Mouse (Mus musculus) embryonic facial prominence, embryonic 11.5 days (tissue): Measurements from ENCODE around the gene Folr2. TPM values are rescaled to one million over a fixed set of nuclear protein-coding genes. Genes with fewer than 3 reads are reported as not detected.
A peak's percentile ranks its signal among the peaks of the same experiment; 100 is the strongest.

Experiments
- ATAC-seq: fragments of 200-750 bp; cut with Nextera tagmentation; replicated peaks from 2 replicates; pipeline ENCODE4 v1.8.0; 2017; ENCODE audit warnings: low read depth; ENCODE audit not compliant: insufficient number of reproducible peaks, low FRiP score, low TSS enrichment
- DNase-seq: peaks from one replicate; pipeline ENCODE4 v3.0.0-alpha.2; 2015; ENCODE audit warnings: low spot score
- H3K27ac ChIP-seq: fragments of 300-500 bp; sonication (generic); replicated peaks from 2 replicates; pipeline ENCODE4 v1.5.1; 2014; ENCODE audit warnings: mild to moderate bottlenecking, low read depth, low read length, control low read depth
- H3K27me3 ChIP-seq: fragments of 300-500 bp; sonication (generic); 2 replicates; pipeline ENCODE4 v1.6.1; 2014; ENCODE audit warnings: mild to moderate bottlenecking, low read length, moderate library complexity, mixed read lengths; ENCODE audit not compliant: control insufficient read depth, insufficient read depth
- H3K36me3 ChIP-seq: fragments of 300-500 bp; sonication (generic); replicated peaks from 2 replicates; pipeline ENCODE4 v1.6.1; 2014; ENCODE audit warnings: low read depth, mild to moderate bottlenecking, low read length, moderate library complexity, mixed read lengths; ENCODE audit not compliant: control insufficient read depth, insufficient read depth
- H3K4me1 ChIP-seq: fragments of 300-500 bp; sonication (generic); 2 replicates; pipeline ENCODE4 v1.6.1; 2014; ENCODE audit warnings: low read length, mixed read lengths; ENCODE audit not compliant: control insufficient read depth, insufficient read depth
- H3K4me2 ChIP-seq: fragments of 300-500 bp; sonication (generic); 2 replicates; pipeline ENCODE4 v1.6.1; 2014; ENCODE audit warnings: low read depth, mild to moderate bottlenecking, control low read depth, low read length, moderate library complexity
- H3K4me3 ChIP-seq: fragments of 300-500 bp; sonication (generic); 2 replicates; pipeline ENCODE4 v1.5.1; 2014; ENCODE audit warnings: low read depth, low read length, control low read depth
- H3K9ac ChIP-seq: fragments of 300-500 bp; sonication (generic); replicated peaks from 2 replicates; pipeline ENCODE4 v1.6.1; 2014; ENCODE audit warnings: mild to moderate bottlenecking, control low read depth, low read length
- H3K9me3 ChIP-seq: fragments of 300-500 bp; sonication (generic); replicated peaks from 2 replicates; pipeline ENCODE4 v1.6.1; 2016; ENCODE audit warnings: mild to moderate bottlenecking, low read length, inconsistent platforms, mixed read lengths; ENCODE audit not compliant: control insufficient read depth
- WGBS: fragments of 180-500 bp; shearing (Covaris S2); extraction: QIAGEN DNeasy Blood & Tissue Kit; methylation state at CpG from one replicate; pipeline ENCODE4 v1.1.7; 2014; 5-methylcytosine and 5-hydroxymethylcytosine counted together
- polyA plus RNA-seq: library from polyadenylated mRNA; unstranded; fragments of >200 nt; fragmentation: Nextera tagmentation; extraction: Ambion mirVana; gene quantifications from 2 replicates; pipeline ENCODE4 v1.2.1, GENCODE M21; 2014

Folr2 gene
- 0.50 TPM in 1 of 2 replicates, not detected in the other for polyA plus RNA-seq

DNA sequence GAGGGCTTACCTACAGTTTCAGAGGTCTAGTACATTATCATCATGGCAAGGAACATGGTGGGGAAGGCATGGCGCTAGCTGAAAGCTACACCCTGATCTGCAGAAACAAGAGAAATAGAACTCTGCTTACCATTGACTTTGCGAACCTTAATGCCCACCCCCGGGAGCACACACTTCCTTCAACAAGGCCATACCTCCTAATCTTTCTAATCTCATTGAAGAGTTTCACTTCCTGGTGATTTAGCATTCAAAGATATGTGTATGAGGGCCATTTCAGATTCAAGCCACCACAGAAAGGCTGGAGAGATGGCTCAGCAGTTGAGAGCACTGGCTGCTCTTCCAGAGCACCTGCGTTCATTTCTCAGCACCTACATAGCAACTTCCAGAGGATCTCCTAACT lies at the start of gene Folr2:
TSS of gene Folr2 (minus strand) at position 101 of the 400 bp plus-strand sequence.
- no peaks in the 10 kb centered on the region for H3K4me1 ChIP-seq
- 86% methylated on average over 4 of the region's 4 CpGs for WGBS

DNA sequence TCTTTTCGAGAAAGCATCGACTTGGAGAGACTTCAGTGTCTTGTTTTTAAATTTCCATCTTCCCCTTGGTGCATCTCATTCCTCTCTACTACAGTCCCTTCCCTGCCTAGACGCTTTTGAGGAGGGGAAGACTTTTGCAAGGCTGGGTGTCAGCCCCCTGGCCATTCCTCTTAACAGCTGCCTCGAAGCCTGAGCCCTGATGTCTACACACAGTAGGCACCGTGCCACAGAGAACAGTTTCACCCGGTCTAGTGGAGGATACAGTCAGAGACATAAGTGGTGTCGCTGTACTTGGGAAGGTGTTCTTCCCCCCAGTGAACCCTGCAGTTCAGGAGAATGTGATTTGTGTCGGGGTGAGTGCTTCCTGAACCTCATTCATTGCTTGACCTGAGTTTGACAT lies 49.7 kb upstream of the Folr2 start:
- no peaks in the 10 kb centered on the region for H3K4me1 ChIP-seq
- WGBS, result 75% methylated on average over 8 of the region's 8 CpGs
- H3K4me3 ChIP-seq, result peak overlapping the region; percentile 81
- H3K27me3 ChIP-seq, result no peaks in the 10 kb centered on the region
- no peak overlapping the region for H3K27ac ChIP-seq
- H3K9me3 ChIP-seq, result no peaks in the 10 kb centered on the region
- peak overlapping the region; percentile 60 for H3K4me2 ChIP-seq
- no peaks in the 10 kb centered on the region; the same call in none of the 2 replicates for H3K36me3 ChIP-seq
- DNase-seq, result no peak
- peak overlapping the region; percentile 94 for H3K9ac ChIP-seq
- ATAC-seq, result no peak

More for the DNA sequence above, at the start of gene Folr2:
- no peak for DNase-seq
- Histone ChIP-seq H3K9me3 (no peaks in the 10 kb centered on the region), H3K27me3 (no peaks in the 10 kb centered on the region), H3K36me3 (no peaks in the 10 kb centered on the region), H3K4me3 (no peak within 1 kb of the TSS), H3K27ac (no peak within 1 kb of the TSS), H3K4me2 (no peak within 1 kb of the TSS), H3K9ac (no peak within 1 kb of the TSS)
- ATAC-seq, result no peak

DNA sequence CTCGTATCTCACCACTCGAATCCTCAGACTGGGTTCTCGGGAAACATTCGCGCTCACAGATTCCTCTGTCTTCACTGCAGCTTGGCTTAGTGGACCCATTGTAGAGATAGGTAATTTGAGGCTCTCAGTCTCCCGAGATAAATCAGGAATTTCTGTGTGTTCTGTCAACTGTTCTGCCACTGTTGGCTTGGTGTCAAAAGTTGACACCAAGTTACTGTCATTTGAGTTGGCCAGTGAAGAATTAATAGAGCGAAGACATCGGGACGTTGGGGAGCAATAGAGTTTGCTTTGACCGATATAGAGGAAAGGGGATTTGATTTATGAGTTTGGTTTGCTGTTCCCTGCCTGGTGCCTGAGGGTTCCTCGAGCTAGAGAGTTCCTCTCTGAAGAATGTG lies 49.3 kb upstream of the Folr2 start, which contains the start of gene Tomt:
TSS of gene Tomt (minus strand) at position 73 of the 395 bp plus-strand sequence.
- Histone ChIP-seq H3K27me3 (no peaks in the 10 kb centered on the region), H3K9me3 (no peaks in the 10 kb centered on the region), H3K9ac (peak within 1 kb of the TSS; percentile 94), H3K4me2 (peak within 1 kb of the TSS; percentile 60), H3K4me3 (peak within 1 kb of the TSS; percentile 81), H3K36me3 (no peaks in the 10 kb centered on the region; the same call in none of the 2 replicates), H3K4me1 (no peaks in the 10 kb centered on the region), H3K27ac (peak within 1 kb of the TSS; percentile 91)
- DNase-seq, result no peak
- WGBS, result 19% methylated on average over 11 of the region's 11 CpGs
- no peak for ATAC-seq

DNA sequence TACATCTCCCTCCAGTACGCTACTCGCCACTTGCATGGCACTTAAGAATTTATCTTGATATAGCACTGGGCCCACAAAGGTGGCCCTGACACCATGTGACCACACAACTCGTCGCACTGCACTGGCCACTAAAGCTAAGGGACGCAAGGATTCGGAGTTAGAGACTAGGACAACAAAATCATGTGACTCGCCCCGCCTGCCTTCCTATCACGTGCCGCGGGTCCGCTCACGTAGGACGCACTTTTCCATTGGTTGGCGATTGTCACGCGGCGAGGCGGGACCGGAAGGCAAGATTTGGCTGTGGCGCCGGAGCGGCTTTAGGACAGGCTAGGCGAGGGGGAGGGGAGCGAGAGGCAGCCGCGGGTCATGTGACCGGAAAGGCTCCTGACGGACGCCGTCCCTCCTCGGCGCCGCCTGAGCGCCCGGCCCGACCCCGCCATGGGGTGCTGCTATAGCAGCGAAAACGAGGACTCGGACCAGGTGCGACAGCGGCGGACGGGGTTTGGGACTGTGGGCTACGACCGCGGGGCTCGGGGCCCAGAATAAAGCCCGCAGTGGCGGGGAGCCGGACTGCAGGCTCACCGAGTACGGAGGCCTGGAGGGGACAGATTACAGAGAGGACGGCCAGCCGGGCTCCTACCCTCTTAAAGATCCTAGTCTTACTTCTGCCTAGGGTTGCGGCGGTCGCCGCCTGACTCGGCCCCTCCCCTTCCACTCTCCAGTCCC lies 48.7 kb upstream of the Folr2 start, which contains the start of gene Lamtor1:
TSS of gene Lamtor1 (plus strand) at position 344 of the 726 bp plus-strand sequence.
- Histone ChIP-seq H3K27me3 (no peaks in the 10 kb centered on the region), H3K4me3 (peak within 1 kb of the TSS; percentile 81), H3K9ac (peak within 1 kb of the TSS; percentile 94), H3K4me1 (no peaks in the 10 kb centered on the region), H3K27ac (peak within 1 kb of the TSS; percentile 91), H3K4me2 (peak within 1 kb of the TSS; percentile 60), H3K9me3 (no peaks in the 10 kb centered on the region), H3K36me3 (no peaks in the 10 kb centered on the region; the same call in none of the 2 replicates)
- WGBS, result under 1% methylated on average over 59 of the region's 61 CpGs
- ATAC-seq, result peak; percentile 96
- DNase-seq, result peak; percentile 100

DNA sequence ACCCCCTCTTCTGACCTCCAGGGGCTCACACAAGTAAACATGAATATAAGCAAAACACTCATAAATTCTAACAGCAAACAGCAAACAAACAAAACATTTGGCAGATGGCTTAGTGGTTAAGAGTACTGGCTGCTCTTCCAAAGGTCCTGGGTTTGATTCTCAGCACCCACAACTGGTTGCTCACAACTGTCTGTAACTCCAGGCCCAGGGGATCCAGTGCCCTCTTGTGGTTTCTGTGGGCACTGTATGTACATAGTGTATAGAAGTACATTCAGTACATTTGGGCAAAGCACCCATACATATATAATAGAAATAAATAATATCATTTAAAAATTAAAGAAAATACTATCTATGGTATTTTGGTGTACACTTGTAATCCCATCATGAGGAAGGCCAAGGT lies 45.9 kb upstream of the Folr2 start:
- no peaks in the 10 kb centered on the region for H3K4me1 ChIP-seq
- ATAC-seq, result no peak
- H3K27me3 ChIP-seq, result no peaks in the 10 kb centered on the region
- H3K4me2 ChIP-seq, result no peak overlapping the region
- no peak for DNase-seq
- H3K36me3 ChIP-seq, result no peaks in the 10 kb centered on the region
- H3K27ac ChIP-seq, result no peak overlapping the region
- H3K9ac ChIP-seq, result no peak overlapping the region
- H3K9me3 ChIP-seq, result no peaks in the 10 kb centered on the region
- no peak overlapping the region for H3K4me3 ChIP-seq

DNA sequence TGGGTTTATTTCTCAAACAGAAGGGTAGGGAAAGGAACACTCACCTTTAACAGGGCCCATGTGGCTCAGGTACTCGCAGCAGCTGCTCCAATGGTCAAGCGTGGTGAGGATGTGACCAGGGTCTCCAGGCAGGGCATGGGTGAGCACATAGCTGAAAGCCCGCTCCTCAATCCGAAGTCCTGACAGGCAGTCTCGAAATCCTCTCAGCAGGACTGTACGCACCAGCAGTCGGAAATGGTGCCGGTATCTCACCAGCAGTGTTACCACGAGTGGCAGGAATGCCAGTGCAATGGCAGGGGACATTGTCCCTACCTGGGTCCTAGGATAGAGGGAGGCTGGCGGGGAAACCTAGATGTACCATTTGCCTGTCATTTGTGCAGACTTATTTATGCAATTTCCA lies 45.0 kb upstream of the Folr2 start:
- Histone ChIP-seq H3K4me1 (no peaks in the 10 kb centered on the region), H3K9me3 (no peaks in the 10 kb centered on the region), H3K9ac (no peak overlapping the region), H3K4me2 (no peak overlapping the region), H3K27me3 (no peaks in the 10 kb centered on the region), H3K36me3 (no peaks in the 10 kb centered on the region), H3K27ac (no peak overlapping the region), H3K4me3 (no peak overlapping the region)
- ATAC-seq (no peak), DNase-seq (no peak)
- 92% methylated on average over 10 of the region's 10 CpGs for WGBS

DNA sequence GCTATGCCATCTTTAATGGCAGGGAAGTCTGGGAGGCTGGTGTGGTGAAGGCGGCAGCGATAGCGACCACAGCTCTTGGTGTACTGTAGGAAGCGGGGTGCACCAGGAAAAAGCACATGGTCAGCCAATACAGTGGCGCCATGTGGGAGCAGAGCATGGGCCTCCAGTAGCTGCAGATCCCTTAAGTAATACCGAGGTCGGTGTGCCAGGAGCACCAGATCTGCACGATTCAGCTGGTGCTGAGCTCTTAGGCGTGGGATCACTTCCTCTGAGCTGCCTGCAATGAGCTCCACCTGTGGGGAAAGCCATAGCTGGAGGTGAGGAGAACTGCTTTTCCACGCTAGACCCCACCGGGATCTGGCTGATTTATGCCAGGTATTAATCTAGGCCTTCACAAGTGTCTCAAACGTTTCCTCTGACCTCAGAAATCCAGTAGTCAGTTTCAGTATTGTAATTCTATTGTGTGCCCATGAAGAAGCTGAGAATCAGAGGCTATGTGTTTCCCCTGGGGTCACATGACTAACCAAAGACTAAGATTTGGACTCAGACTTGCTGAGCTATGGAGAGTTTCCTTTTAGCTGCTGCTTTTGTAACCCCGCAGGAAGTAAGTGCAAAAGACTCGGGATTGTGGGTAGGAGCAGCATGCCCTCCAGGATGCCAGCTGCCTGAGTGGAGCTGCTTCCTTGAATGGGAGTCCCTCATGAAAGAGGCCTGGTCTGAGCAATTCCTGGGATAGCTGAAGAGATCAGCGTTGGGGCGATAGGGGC lies 43.5 kb upstream of the Folr2 start:
- Histone ChIP-seq H3K27ac (no peak overlapping the region), H3K4me1 (no peaks in the 10 kb centered on the region), H3K9me3 (no peaks in the 10 kb centered on the region), H3K4me3 (no peak overlapping the region), H3K27me3 (no peaks in the 10 kb centered on the region), H3K4me2 (no peak overlapping the region), H3K9ac (no peak overlapping the region; the same call in 1 of the 2 replicates), H3K36me3 (no peaks in the 10 kb centered on the region)
- WGBS, result 87% methylated on average over 16 of the region's 16 CpGs
- ATAC-seq (no peak), DNase-seq (no peak)
